Mouse (Mus musculus) megakaryocyte progenitor cell, adult 5-6 weeks (primary cell): ENCODE results near the gene Myom1. TPM values are rescaled to one million over a fixed set of nuclear protein-coding genes. Genes with fewer than 3 reads are reported as not detected.

Experiments used
- ATAC-seq: replicated peaks from 2 replicates; pipeline ENCODE4 v1.8.0; 2016; ENCODE audit warnings: mild to moderate bottlenecking, moderate TSS enrichment, inconsistent platforms; ENCODE audit not compliant: poor library complexity
- total RNA-seq, 2 experiments: library from RNA; stranded (forward) in 1 of 2; stranded (reverse) in 1 of 2; fragments of 157-497, 149-512 nt in 1 of 2; fragments of 200-1000 nt in 1 of 2; gene quantifications; 2 replicates each; pipeline versions ENCODE4 v1.2.3 to v1.2.4; 2015 to 2017

Myom1 gene
- total RNA-seq, 2 experiments from 2014 or later: 0.30 to 0.33 TPM

DNA sequence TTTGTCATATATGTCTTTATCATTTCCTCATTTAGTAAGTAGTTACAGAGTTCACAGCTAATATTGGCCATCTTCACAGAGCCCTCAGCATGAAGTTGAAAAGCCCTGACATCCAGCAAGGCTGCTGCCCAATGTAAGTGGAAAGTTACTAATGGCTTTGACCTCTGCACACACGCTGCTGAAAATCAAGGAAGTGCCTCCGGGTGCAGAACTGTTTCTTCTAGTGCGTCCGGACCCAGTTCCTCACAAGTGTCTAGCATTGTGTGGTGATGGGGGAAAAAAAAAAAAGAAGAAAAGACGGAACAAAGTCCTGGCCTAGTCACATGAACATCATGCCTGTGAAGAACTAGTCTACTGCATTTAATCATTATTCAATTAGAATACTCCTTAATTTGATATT lies 132.7 kb downstream of the Myom1 start:
- ATAC-seq: peak; percentile 79

DNA sequence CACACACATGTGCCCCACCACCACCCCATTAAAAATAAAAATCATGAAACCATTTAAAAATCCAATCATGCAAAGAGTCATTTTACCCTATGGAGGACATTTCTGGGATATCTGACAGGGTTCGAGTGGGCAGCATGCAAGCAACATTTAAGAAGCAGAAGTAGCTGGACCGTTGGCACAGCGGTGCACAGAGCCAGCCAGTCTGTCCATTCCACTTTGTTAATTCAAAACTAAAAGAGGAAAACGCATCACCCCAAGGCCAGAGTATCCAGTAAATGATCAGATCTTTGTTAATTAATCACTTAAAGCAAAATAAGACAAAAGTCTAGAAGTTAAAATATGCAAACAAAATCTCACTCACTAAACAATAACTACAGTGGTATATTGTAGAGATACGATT lies 133.4 kb downstream of the Myom1 start:
- ATAC-seq: no peak

DNA sequence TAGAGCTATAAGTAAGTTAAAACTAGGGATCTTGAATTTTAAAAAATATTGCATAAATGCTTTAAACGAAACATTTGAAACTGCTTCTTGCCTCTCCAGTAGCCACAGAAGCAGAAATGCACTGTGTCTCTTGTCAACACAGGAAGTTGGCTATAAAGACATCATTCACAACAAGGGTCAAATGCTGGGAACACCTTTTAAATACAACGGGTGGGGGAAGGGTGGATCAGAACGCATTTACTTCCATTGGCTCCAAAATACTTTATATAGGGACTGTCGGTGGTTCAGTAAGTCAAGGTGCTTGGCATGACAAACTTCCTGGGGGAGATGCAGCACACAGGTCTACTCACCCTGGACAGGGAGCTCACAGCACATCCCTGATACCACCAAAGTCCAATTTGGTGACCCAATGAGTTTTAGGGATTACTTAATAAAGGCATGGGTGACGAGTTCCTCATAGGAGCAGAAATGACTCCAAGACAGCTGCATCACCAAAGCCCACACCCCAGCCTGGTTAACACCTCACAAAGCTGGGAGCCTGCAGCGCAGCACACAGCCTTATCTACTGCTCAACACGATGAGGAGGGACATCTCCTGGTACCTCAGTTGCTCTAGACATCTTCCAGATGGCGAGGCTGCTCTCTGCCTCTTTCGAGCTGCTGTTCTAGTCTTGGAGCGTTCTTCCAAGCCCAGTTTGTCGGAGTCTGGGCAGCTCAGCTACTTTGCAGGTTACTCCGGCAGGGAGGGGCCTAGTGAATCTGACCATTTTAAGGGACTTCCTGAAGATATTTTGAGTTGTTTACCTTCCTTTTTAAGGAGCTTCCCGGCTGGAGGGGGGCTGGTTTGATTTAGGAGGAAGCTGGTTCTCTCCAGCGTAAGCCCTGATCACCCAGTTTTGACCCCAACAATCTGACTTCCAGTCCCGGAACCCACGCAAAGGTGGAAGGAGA lies 134.2 kb downstream of the Myom1 start:
- no peak for ATAC-seq

DNA sequence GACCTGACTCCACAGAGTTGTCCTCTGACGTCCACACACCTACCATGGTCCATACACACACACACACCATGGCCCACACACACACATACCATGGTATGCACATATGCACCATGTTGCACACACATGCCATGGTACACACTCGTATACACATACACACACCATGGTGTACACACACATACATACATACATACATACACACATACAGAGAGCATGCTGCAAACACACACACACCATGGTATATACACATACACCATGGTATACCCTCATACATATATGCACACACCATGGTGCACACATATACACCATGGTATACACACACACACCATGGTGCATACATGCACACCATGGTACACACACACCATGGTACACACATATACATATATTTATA lies 134.9 kb downstream of the Myom1 start:
- no peak for ATAC-seq

DNA sequence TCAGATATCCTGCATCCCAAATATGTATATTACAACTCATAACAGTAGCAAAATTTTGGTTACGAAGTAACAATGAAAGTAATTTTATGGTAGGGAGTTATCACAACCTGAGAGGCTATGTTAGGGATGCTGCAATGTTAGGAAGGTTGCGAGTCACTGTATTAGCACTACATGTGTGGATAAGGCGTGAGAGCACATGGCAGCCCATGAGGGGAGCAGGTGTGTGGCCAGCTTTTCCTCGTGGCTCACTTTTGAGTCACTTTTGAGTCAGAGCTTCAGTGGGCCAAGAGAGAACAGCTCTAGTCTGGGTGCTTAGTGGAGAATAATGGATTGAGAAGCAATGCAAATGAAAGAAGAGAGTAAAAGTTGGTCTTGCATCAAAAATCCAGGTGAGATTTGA lies 139.6 kb downstream of the Myom1 start:
- no peak for ATAC-seq

DNA sequence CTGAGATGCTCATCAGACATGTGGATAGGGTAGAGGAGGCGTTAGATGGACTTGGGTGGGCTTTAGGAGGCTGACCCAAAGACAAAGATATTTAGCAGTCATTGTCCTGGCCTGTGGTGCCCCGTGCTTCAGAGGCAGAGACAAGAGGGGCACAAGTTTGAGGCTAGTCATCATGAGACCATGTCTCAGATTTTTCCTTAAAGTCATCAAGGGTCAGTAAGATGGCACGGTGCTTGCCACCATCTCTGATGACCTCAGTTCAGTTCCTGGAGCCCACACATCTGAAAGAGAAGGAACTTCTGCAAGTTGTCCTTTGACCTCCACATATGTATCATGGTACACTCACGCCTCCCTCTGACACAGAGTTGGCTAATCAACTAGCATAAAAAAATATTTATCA lies 140.7 kb downstream of the Myom1 start:
- no peak for ATAC-seq

DNA sequence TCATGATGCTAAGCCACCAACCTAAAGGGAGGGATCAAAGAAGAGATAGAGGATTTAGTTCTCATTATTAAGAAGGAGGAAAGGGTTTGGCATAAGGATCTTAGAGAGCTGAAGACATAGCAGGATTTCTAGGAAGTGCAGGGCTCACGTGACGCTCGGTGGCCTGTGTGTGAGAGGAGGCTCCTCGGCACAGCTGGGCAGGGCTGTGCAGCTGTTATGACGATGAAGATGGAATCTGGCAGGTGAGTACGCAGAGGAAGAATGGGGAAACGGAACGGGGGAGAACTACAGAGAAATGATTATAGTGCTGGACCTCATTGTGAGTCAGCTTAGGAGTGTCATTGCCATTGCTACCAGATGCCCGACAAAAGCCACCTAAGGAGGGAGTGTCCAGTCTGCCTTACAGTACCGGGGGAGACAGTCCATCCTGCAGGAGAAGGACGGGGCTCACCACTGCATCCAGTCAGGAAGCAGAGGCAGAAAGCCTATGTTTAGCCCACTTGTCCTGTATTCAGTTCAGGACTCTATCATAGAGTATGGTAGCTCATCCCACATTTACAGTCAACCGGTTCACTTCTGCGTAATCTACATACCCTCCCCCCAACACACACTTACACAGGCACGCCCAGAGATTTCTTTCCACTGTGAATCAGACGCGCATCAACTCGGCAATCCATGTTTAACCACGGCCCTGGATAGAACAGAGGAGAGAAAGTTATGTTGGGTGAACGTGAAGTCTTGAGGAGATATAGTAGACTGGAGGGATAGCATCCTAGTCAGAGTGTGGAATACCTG lies 142.1 kb downstream of the Myom1 start:
- no peak for ATAC-seq

DNA sequence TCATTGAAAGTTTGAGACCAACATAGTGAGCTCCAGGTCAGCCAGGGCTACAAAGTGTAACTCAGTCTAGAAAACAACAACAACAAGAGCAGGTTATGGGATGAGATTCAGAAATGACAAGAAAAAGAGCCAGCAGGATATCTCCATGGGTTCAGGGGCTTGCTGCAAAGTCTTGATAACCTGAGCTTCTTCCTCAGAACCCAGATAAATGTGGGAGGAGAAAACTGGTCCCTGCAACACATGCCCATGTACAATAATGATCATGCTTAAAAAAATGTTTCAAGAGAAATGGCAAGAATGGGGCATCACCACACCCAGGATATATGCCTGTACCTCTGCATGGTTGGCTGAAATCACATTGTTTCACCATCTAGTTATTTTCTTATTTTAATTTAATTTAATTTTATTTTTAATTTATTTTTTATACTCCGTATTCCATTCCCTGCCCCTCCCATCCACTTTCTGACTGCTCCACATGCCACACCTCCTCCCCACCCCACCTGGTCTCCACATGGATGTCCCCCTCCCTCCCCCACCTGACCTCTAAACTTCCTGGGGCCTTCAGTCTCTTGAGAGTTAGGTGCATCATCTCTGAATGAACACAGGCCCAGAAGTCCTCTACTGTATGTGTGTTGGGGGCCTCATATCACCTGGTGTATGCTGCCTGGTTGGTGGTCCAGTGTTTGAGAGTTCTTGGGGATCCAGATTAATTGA lies 143.0 kb downstream of the Myom1 start:
- ATAC-seq: peak; percentile 86

DNA sequence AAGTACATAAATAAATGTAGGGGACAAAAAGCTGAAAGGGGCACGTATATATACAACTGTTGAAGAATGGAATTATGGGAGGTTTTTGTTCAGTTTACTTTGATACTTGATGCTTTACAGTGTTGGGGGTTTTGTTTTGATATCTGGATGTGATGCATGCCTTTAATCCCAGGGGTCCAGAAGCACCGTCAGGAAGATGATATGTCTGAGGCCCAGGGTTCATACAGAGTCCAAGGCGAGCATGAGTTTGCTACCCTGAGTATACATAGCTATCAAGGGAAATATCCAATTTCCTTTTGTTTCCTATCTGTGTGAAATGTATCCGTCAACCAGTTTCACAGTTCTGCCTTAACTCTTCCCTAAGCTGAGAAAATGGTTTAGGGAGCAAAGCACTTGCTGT lies 150.9 kb downstream of the Myom1 start:
- ATAC-seq: no peak

DNA sequence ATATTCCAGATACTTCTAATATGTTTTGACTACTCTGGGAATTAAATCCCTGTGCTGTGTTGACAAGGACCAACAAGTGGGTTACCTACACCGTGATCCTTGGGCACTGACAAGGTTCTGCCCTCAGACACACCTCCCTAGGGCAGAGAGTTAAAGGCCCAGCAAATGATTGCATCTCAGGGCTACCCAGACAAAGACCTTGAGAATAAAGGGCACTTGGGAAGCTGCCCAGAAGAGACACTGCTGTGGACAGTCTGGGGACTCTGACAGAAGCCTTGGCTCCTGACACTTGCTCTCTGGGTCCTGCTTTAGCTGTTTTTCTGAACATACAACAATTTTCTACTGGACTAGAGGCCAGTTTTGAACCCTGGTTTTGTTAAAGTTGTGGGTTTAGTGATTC lies 152.8 kb downstream of the Myom1 start:
- no peak for ATAC-seq

DNA sequence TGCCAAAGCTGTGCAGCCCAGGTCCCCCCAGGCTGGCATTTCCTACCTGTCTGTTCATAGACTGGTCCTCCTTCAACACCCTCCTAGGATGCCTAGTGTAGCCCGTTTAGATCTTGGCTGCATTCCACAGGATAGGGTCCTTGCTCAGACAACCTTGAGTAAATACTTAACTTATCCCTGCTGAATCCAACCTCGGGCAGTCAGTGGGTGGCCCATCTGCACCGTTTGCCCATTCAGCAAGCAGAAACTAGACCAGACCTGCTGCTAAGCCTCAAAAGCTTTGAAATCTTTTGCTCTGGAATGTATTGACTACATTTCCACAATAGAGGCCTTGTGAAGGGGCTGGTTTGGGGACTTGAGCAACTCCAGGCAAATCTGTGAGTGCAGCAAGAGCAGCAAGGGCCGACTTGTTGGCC lies 156.7 kb downstream of the Myom1 start:
- no peak for ATAC-seq

DNA sequence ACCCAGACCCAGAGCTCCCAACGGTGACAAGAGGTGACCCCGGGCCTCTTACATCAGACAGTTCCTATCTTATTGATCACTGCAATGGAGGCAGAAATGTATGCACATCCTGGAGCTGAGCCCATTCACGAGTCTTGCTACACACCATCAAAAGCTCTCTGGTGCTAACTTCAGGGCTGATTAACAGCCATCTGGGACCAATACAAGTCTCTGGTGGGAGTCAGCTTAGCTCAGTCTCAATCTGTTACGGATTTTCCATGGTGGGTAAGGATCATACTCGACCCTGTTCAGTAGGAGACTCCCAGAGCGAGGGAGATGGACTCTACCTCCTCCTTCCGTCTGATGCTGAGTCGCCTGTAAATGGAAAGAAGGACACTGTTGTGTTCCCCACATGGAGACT lies 157.3 kb downstream of the Myom1 start:
- no peak for ATAC-seq

DNA sequence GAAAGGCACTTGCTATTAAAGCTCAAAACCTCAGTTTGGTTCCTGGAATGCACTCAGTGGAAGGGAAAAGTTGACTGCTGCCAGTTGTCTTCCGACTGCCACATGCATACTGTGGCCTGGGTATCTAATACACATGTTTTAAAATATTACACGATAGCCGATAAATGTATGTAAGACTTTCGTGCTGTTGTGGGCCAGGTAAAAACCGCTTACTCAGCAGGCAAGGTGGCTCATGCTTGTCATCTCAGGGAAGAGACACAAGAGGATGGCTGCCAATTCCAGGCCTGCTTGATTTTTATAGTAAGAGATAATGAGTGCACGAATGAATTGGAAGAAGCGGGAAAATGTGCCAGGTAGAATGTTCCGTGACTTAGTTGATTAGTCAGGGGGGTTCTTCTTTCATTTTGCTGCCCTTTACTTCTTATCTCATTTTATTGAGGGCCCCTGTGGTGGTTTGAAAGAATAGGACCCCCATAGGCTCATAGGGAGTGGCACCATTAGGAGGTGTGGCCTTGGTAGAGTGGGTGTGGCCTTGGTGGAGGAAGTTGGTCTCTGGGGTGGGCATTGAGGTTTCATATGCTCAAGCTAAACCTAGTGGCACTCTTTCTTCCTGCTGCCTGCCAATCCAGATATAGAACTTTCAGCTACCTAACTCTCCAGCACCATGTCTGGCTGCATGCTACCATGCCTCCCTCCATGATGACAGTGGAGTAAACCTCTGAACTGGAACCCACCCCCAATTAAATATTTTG lies 158.0 kb downstream of the Myom1 start:
- ATAC-seq: 0 out of 2 replicates have a peak, but pooled peaks have one; percentile 36

DNA sequence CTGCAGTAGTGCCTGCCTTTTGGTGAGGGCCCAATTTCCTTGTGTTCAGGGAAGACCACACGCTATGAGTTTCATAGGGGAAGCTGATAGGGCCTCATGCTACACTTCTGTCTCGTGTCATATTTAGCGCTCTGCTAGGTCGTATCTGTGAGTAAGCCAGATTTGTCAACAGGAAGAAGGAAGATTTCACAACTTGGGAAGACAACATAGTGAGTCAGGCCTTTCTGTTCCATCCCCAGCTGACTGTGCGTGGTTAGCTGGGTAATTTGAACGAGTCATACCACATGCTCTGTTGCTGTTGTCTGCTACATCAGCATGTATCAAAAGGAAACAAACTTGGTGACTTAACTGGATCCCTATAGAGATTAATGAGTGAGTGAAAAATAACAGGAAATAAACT lies 162.6 kb downstream of the Myom1 start:
- peak; percentile 95 for ATAC-seq

DNA sequence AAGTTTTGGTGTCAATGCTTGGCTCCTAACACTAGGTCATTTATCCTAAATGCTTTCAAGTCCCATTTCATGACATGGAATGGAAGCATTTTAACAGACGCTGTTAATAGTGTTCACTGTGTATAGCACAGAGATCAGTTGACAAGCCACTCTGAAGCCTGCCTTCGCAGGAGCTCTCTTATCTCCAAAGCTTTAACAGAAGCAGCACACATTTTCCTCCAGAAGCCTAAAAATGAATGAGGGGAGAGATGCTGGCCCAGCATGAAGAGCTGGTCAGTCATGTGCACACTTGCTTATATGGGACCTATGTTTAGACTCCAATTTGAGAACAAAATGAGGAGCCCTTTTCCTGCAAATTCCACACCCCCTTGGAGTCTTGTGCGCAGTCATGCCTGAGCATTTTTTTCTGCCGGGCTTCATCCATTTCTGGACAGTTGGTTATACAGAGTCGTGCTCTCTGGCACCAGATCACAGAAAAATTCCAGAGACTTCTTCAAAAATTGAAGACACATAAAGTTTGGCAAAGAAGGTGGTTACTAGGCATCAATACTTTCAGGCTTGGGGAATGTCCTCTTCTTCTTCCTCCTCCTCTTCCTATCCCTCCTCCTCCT lies 165.9 kb downstream of the Myom1 start:
- no peak for ATAC-seq

DNA sequence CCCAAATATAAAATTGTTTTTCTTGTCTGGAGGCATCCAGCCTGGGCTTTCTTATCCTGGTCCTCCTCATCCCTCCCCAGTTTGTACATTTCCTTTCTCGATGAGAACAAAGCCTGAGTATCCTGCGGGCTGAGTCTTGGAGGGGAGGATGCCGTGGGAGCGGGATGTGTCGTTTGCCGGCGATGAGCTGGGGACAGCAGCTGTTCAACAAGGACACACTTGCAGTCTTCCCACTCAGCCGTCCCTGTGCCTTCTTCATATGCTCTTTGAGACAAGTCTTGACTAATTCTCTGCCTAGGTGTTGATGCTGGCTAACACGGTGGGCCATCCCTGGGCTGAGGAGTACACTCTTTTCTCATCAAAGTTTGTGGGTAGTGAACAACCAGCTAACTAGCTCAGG lies 166.4 kb downstream of the Myom1 start:
- no peak for ATAC-seq

DNA sequence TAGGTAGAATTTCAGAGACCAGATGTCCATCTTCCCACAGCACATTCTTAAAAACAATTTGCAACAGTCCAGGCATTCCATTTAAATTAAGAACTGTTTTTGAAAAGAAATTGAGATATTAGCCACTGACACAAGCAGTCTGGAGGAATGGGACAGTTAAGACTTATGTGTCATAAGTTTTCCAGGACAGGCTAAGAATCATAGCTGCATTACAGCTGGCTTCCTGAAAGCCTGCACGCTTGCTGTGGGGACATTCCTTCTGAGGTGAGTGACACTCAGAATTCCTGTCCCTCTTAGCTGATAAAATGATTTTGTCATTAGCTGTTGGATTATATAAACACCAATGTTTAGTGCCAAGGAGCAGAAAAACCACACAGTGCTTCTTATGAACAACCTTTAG lies 167.2 kb downstream of the Myom1 start:
- no peak for ATAC-seq

DNA sequence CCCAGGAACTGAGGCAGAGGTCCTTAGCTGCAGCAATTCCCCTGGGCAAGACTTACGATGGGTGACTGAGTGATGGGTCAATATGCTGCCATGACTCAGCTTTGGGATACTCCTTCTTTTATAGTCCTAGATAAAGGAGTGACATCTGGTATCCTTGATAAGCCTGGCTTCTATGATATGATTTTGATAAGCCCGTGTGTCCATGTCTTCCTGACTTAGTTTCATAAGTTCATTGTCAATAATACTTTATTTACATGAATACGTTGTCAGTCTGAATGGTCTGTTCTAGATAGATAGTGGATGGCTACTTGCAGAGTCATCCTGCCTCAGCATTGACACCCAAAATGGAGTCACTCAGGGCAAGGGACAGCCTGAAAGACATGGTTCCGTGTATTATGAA lies 168.7 kb downstream of the Myom1 start:
- ATAC-seq: peak; percentile 54
